Mouse (Mus musculus): ENCODE measurements at regions not wholly inside any gene's neighbourhood (a gene's known extent, or its start where the extent isn't known, plus 50 kb on each side); places are given as distances from the start of the nearest gene placed in this dataset.

- peak overlapping the region; percentile 44 for H3K4me2 ChIP-seq (ENCODE audit: low read length)
- peak; percentile 83 for DNase-seq
- peak overlapping the region; percentile 70 for H3K27ac ChIP-seq (replicated peaks; ENCODE audit: low read depth, low read length)
- no peaks in the 10 kb centered on the region for H3K27me3 ChIP-seq (ENCODE audit: control insufficient read depth, insufficient read depth, low read length)
- WGBS = 31% methylated on average over 25 of the region's 25 CpGs
- H3K36me3 ChIP-seq (ENCODE audit: control insufficient read depth, insufficient read depth, low read length) = no peaks in the 10 kb centered on the region
- peak overlapping the region; percentile 13; the same call in 1 of the 2 replicates for H3K4me3 ChIP-seq (replicated peaks; ENCODE audit: low read depth, low read length)
- H3K9me3 ChIP-seq (ENCODE audit: control insufficient read depth, low read length) = no peaks in the 10 kb centered on the region
- H3K9ac ChIP-seq (replicated peaks; ENCODE audit: low read length) = no peak overlapping the region; the same call in 1 of the 2 replicates
- ATAC-seq (ENCODE audit: low FRiP score, low TSS enrichment) = peak; percentile 89
- peaks cover 12% of the 10 kb centered on the region for H3K4me1 ChIP-seq (ENCODE audit: control insufficient read depth, insufficient read depth, low read length)
These were observed 83.9 kb upstream of the Zfp366 start for GRCm38 (mm10) chr13:99100430-99101409.

GRCm38 (mm10) chr13:99099794-99100429, 84.7 kb upstream of the Zfp366 start:
- H3K4me1 ChIP-seq (ENCODE audit: control insufficient read depth, insufficient read depth, low read length) = peaks cover 12% of the 10 kb centered on the region
- peak overlapping the region; percentile 44 for H3K4me2 ChIP-seq (ENCODE audit: low read length)
- H3K36me3 ChIP-seq (ENCODE audit: control insufficient read depth, insufficient read depth, low read length) = no peaks in the 10 kb centered on the region
- H3K4me3 ChIP-seq (replicated peaks; ENCODE audit: low read depth, low read length) = peak overlapping the region; percentile 13; the same call in 1 of the 2 replicates
- DNase-seq (peak; percentile 58), ATAC-seq (ENCODE audit: low FRiP score, low TSS enrichment) (peak; percentile 43; the same call in 1 of the 2 replicates)
- WGBS = 15% methylated on average over 6 of the region's 6 CpGs
- H3K9me3 ChIP-seq (ENCODE audit: control insufficient read depth, low read length) = no peaks in the 10 kb centered on the region
- peak overlapping the region; percentile 70 for H3K27ac ChIP-seq (replicated peaks; ENCODE audit: low read depth, low read length)
- H3K27me3 ChIP-seq (ENCODE audit: control insufficient read depth, insufficient read depth, low read length) = no peaks in the 10 kb centered on the region
- H3K9ac ChIP-seq (replicated peaks; ENCODE audit: low read length) = 0 out of 2 replicates have a peak overlapping the region, but pooled peaks have one; percentile 18

GRCm38 (mm10) chr13:99099226-99099625, 85.4 kb upstream of the Zfp366 start:
- Histone ChIP-seq H3K9me3 (ENCODE audit: control insufficient read depth, low read length) (no peaks in the 10 kb centered on the region), H3K4me1 (ENCODE audit: control insufficient read depth, insufficient read depth, low read length) (peaks cover 12% of the 10 kb centered on the region), H3K4me3 (replicated peaks; ENCODE audit: low read depth, low read length) (no peak overlapping the region), H3K9ac (replicated peaks; ENCODE audit: low read length) (no peak overlapping the region), H3K27ac (replicated peaks; ENCODE audit: low read depth, low read length) (no peak overlapping the region; the same call in 1 of the 2 replicates), H3K36me3 (ENCODE audit: control insufficient read depth, insufficient read depth, low read length) (no peaks in the 10 kb centered on the region), H3K27me3 (ENCODE audit: control insufficient read depth, insufficient read depth, low read length) (no peaks in the 10 kb centered on the region), H3K4me2 (ENCODE audit: low read length) (no peak overlapping the region)
- ATAC-seq (ENCODE audit: low FRiP score, low TSS enrichment) (no peak), DNase-seq (no peak)
- WGBS = 85% methylated on average over 7 of the region's 7 CpGs

- no peak overlapping the region for H3K4me3 ChIP-seq (replicated peaks; ENCODE audit: low read depth, low read length)
- H3K9me3 ChIP-seq (ENCODE audit: control insufficient read depth, low read length) = no peaks in the 10 kb centered on the region
- ATAC-seq (ENCODE audit: low FRiP score, low TSS enrichment) (no peak), DNase-seq (no peak)
- no peaks in the 10 kb centered on the region for H3K27me3 ChIP-seq (ENCODE audit: control insufficient read depth, insufficient read depth, low read length)
- no peak overlapping the region for H3K4me2 ChIP-seq (ENCODE audit: low read length)
- peaks cover 15% of the 10 kb centered on the region for H3K4me1 ChIP-seq (ENCODE audit: control insufficient read depth, insufficient read depth, low read length)
- 98% methylated on average over 6 of the region's 6 CpGs for WGBS
- no peak overlapping the region for H3K9ac ChIP-seq (replicated peaks; ENCODE audit: low read length)
- H3K36me3 ChIP-seq (ENCODE audit: control insufficient read depth, insufficient read depth, low read length) = no peaks in the 10 kb centered on the region
- H3K27ac ChIP-seq (replicated peaks; ENCODE audit: low read depth, low read length) = no peak overlapping the region
These were observed 86.7 kb upstream of the Zfp366 start for GRCm38 (mm10) chr13:99097606-99098545.

- H3K4me2 ChIP-seq (ENCODE audit: low read length) = no peak overlapping the region
- H3K27me3 ChIP-seq (ENCODE audit: control insufficient read depth, insufficient read depth, low read length) = no peaks in the 10 kb centered on the region
- H3K36me3 ChIP-seq (ENCODE audit: control insufficient read depth, insufficient read depth, low read length) = no peaks in the 10 kb centered on the region
- H3K4me3 ChIP-seq (replicated peaks; ENCODE audit: low read depth, low read length) = no peak overlapping the region
- H3K9ac ChIP-seq (replicated peaks; ENCODE audit: low read length) = no peak overlapping the region
- no peak overlapping the region for H3K27ac ChIP-seq (replicated peaks; ENCODE audit: low read depth, low read length)
- WGBS = 87% methylated on average over 6 of the region's 6 CpGs
- ATAC-seq (ENCODE audit: low FRiP score, low TSS enrichment) (no peak), DNase-seq (no peak)
- H3K9me3 ChIP-seq (ENCODE audit: control insufficient read depth, low read length) = no peaks in the 10 kb centered on the region
- peaks cover 24% of the 10 kb centered on the region for H3K4me1 ChIP-seq (ENCODE audit: control insufficient read depth, insufficient read depth, low read length)
These were observed 87.8 kb upstream of the Zfp366 start for GRCm38 (mm10) chr13:99096837-99097236.

- no peaks in the 10 kb centered on the region for H3K9me3 ChIP-seq (ENCODE audit: control insufficient read depth, low read length)
- ATAC-seq (ENCODE audit: low FRiP score, low TSS enrichment) = no peak
These were observed 89.6 kb upstream of the Zfp366 start for GRCm38 (mm10) chr13:99095006-99095405.

GRCm38 (mm10) chr13:99094221-99094620, 90.4 kb upstream of the Zfp366 start:
- Histone ChIP-seq H3K27ac (replicated peaks; ENCODE audit: low read depth, low read length) (no peak overlapping the region), H3K4me1 (ENCODE audit: control insufficient read depth, insufficient read depth, low read length) (peaks cover 16% of the 10 kb centered on the region), H3K9ac (replicated peaks; ENCODE audit: low read length) (no peak overlapping the region), H3K9me3 (ENCODE audit: control insufficient read depth, low read length) (no peaks in the 10 kb centered on the region), H3K4me2 (ENCODE audit: low read length) (no peak overlapping the region), H3K4me3 (replicated peaks; ENCODE audit: low read depth, low read length) (no peak overlapping the region), H3K27me3 (ENCODE audit: control insufficient read depth, insufficient read depth, low read length) (no peaks in the 10 kb centered on the region), H3K36me3 (ENCODE audit: control insufficient read depth, insufficient read depth, low read length) (no peaks in the 10 kb centered on the region)
- 86% methylated on average over 5 of the region's 5 CpGs for WGBS
- ATAC-seq (ENCODE audit: low FRiP score, low TSS enrichment) (no peak), DNase-seq (no peak)

More at GRCm38 (mm10) chr13:99095006-99095405, 89.6 kb upstream of the Zfp366 start:
- Histone ChIP-seq H3K27ac (replicated peaks; ENCODE audit: low read depth, low read length) (no peak overlapping the region), H3K4me3 (replicated peaks; ENCODE audit: low read depth, low read length) (no peak overlapping the region), H3K27me3 (ENCODE audit: control insufficient read depth, insufficient read depth, low read length) (no peaks in the 10 kb centered on the region), H3K4me1 (ENCODE audit: control insufficient read depth, insufficient read depth, low read length) (peaks cover 24% of the 10 kb centered on the region), H3K9ac (replicated peaks; ENCODE audit: low read length) (no peak overlapping the region), H3K36me3 (ENCODE audit: control insufficient read depth, insufficient read depth, low read length) (no peaks in the 10 kb centered on the region), H3K4me2 (ENCODE audit: low read length) (no peak overlapping the region)
- WGBS = 92% methylated on average over 5 of the region's 5 CpGs
- DNase-seq = no peak

- ATAC-seq (ENCODE audit: low FRiP score, low TSS enrichment) = peak; percentile 91
- H3K9ac ChIP-seq (replicated peaks; ENCODE audit: low read length) = no peak overlapping the region
These were observed 91.4 kb upstream of the Zfp366 start for GRCm38 (mm10) chr13:99093269-99093668.

More at GRCm38 (mm10) chr13:99093269-99093668, 91.4 kb upstream of the Zfp366 start:
- Histone ChIP-seq H3K27me3 (ENCODE audit: control insufficient read depth, insufficient read depth, low read length) (no peaks in the 10 kb centered on the region), H3K4me1 (ENCODE audit: control insufficient read depth, insufficient read depth, low read length) (peaks cover 14% of the 10 kb centered on the region; the same call in 1 of the 2 replicates), H3K9me3 (ENCODE audit: control insufficient read depth, low read length) (no peaks in the 10 kb centered on the region), H3K4me3 (replicated peaks; ENCODE audit: low read depth, low read length) (no peak overlapping the region), H3K27ac (replicated peaks; ENCODE audit: low read depth, low read length) (peak overlapping the region; percentile 58), H3K4me2 (ENCODE audit: low read length) (no peak overlapping the region), H3K36me3 (ENCODE audit: control insufficient read depth, insufficient read depth, low read length) (no peaks in the 10 kb centered on the region)
- DNase-seq = peak; percentile 94
- WGBS = 10% methylated on average over 9 of the region's 9 CpGs
